Mouse (Mus musculus) kidney, adult 2 months (tissue): ENCODE data around the gene Top3b.
A peak's percentile ranks its signal among the peaks of the same experiment; 100 is the strongest.

Experiments used
- CTCF ChIP-seq: fragments of 200-500 bp; conservative IDR thresholded peaks from 2 replicates; pipeline ENCODE4 v1.5.1; 2011; ENCODE audit warnings: low read depth, mild to moderate bottlenecking, control low read depth, low read length, moderate library complexity, mixed read lengths; ENCODE audit not compliant: insufficient read depth, insufficient read length
- POLR2A ChIP-seq: fragments of 200-500 bp; IDR thresholded peaks from one replicate; pipeline ENCODE4 v1.6.1; 2011; ENCODE audit warnings: low read depth, low read length, control low read depth

- TF ChIP-seq CTCF = peak; percentile 97
- no peak for TF ChIP-seq POLR2A
Measured at GRCm38 (mm10) chr16:16911641-16912597, 41.4 kb downstream of the Top3b start.
